Mouse (Mus musculus): ENCODE results near the gene Cnga1. TPM values are rescaled to one million over a fixed set of nuclear protein-coding genes. Genes with fewer than 3 reads are reported as not detected.
"Not testable (repeated sequence)": the region's sequence is repeated elsewhere in the genome, so short reads cannot be mapped to it uniquely, and the experiment has no call there.

Cnga1 gene
- polyA plus RNA-seq, 1 experiment from 2014 or later: not detected

- Histone ChIP-seq H3K9me3 (ENCODE audit: control insufficient read depth, low read length) (no peaks in the 10 kb centered on the region), H3K36me3 (replicated peaks; ENCODE audit: control insufficient read depth, insufficient read depth) (no peaks in the 10 kb centered on the region), H3K9ac (no peak overlapping the region), H3K4me2 (replicated peaks) (no peak overlapping the region), H3K27me3 (ENCODE audit: control insufficient read depth, insufficient read depth, low read length) (no peaks in the 10 kb centered on the region), H3K4me1 (replicated peaks; ENCODE audit: control insufficient read depth, insufficient read depth, low read length) (no peaks in the 10 kb centered on the region), H3K27ac (no peak overlapping the region), H3K4me3 (replicated peaks; ENCODE audit: low read length) (no peak overlapping the region)
- DNase-seq (ENCODE audit: low spot score) (no peak), ATAC-seq (ENCODE audit: low FRiP score) (no peak)
- 90% methylated on average over 4 of the region's 4 CpGs for WGBS
These were observed 26.7 kb downstream of the Cnga1 start for GRCm38 (mm10) chr5:72617413-72617812.

DNA sequence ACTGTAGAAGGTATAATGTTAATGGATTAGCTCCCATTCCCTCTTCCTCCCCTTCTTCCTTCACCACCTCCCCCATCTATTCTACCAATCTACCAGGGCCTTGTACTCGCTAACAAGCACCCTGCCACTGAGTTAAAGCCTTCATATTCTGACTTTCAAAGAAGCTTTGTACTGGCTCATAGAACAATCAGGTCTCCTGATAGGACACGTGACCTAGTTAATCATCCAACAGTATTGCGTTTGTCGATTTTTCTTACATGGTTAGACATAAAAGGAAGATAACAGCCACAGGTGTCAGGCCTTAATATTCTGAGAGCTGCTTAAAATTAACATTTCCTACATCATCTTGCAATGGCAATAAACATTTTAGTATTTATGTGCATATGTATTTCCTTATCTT, 40.9 kb downstream of the Cnga1 start:
- Histone ChIP-seq H3K27ac (no peak overlapping the region), H3K4me1 (replicated peaks; ENCODE audit: control insufficient read depth, insufficient read depth, low read length) (no peaks in the 10 kb centered on the region), H3K9me3 (ENCODE audit: control insufficient read depth, low read length) (no peaks in the 10 kb centered on the region), H3K4me2 (replicated peaks) (no peak overlapping the region), H3K36me3 (replicated peaks; ENCODE audit: control insufficient read depth, insufficient read depth) (no peaks in the 10 kb centered on the region), H3K4me3 (replicated peaks; ENCODE audit: low read length) (no peak overlapping the region), H3K27me3 (ENCODE audit: control insufficient read depth, insufficient read depth, low read length) (no peaks in the 10 kb centered on the region), H3K9ac (no peak overlapping the region)
- no peak for DNase-seq (ENCODE audit: low spot score)
- WGBS: 91% methylated on average over 4 of the region's 4 CpGs
- no peak for ATAC-seq (ENCODE audit: low FRiP score)

GRCm38 (mm10) chr5:72601006-72601405, 43.1 kb downstream of the Cnga1 start:
- no peak overlapping the region for H3K4me3 ChIP-seq (replicated peaks; ENCODE audit: low read length)
- DNase-seq (ENCODE audit: low spot score) (peak; percentile 28), ATAC-seq (ENCODE audit: low FRiP score) (no peak)
- H3K9ac ChIP-seq: no peak overlapping the region
- no peaks in the 10 kb centered on the region for H3K4me1 ChIP-seq (replicated peaks; ENCODE audit: control insufficient read depth, insufficient read depth, low read length)
- H3K36me3 ChIP-seq (replicated peaks; ENCODE audit: control insufficient read depth, insufficient read depth): no peaks in the 10 kb centered on the region
- H3K27ac ChIP-seq: no peak overlapping the region
- no peak overlapping the region for H3K4me2 ChIP-seq (replicated peaks)
- WGBS: 11% methylated on average over 5 of the region's 5 CpGs
- no peaks in the 10 kb centered on the region for H3K27me3 ChIP-seq (ENCODE audit: control insufficient read depth, insufficient read depth, low read length)
- H3K9me3 ChIP-seq (ENCODE audit: control insufficient read depth, low read length): no peaks in the 10 kb centered on the region

GRCm38 (mm10) chr5:72587192-72587681, 56.8 kb downstream of the Cnga1 start, which contains the start of gene Gm5868:
Gm5868 (minus strand) TSS chr5:72587551.
- Histone ChIP-seq H3K9ac (peak within 1 kb of the TSS; percentile 31; the same call in 1 of the 2 replicates), H3K4me1 (replicated peaks; ENCODE audit: control insufficient read depth, insufficient read depth, low read length) (no peaks in the 10 kb centered on the region), H3K27me3 (ENCODE audit: control insufficient read depth, insufficient read depth, low read length) (0 out of 2 replicates have a peak, but pooled peaks cover 5% of the 10 kb centered on the region), H3K4me2 (replicated peaks) (peak within 1 kb of the TSS; percentile 56), H3K36me3 (replicated peaks; ENCODE audit: control insufficient read depth, insufficient read depth) (no peaks in the 10 kb centered on the region), H3K4me3 (replicated peaks; ENCODE audit: low read length) (peak within 1 kb of the TSS; percentile 36), H3K27ac (no peak within 1 kb of the TSS), H3K9me3 (ENCODE audit: control insufficient read depth, low read length) (no peaks in the 10 kb centered on the region)
- 2% methylated on average over 38 of the region's 38 CpGs for WGBS
- DNase-seq (ENCODE audit: low spot score) (no peak), ATAC-seq (ENCODE audit: low FRiP score) (peak; percentile 87)

DNA sequence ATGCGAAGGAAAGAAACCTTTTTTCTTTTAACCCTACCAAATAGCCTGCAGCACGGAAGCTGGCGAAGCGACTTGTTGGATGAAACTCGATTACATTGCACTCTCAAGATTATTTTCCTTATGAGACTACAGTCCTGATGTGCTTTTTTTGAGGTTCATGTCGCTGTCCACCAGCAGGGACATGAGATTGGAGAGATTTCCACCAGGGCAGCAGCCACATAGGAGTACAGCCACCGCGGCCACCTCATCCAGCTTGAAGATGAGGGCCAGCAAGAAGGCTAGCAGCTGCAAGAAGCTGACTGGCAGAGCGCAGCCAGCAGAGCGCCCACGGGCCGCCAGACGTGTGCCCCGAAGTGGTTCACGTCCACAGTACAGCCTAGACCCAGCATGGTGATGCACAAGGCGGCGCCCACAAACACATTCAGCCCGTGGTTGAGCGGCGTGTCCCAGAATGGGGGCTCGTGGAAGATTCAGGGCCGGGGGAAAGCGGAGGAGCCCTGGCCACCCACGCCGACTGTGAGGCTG, 57.3 kb downstream of the Cnga1 start:
- H3K27ac ChIP-seq; H3K27me3 ChIP-seq (ENCODE audit: control insufficient read depth, insufficient read depth, low read length); H3K9me3 ChIP-seq (ENCODE audit: control insufficient read depth, low read length); H3K4me1 ChIP-seq (replicated peaks; ENCODE audit: control insufficient read depth, insufficient read depth, low read length); H3K36me3 ChIP-seq (replicated peaks; ENCODE audit: control insufficient read depth, insufficient read depth); DNase-seq (ENCODE audit: low spot score): not testable (repeated sequence)
- Histone ChIP-seq H3K4me2 (replicated peaks) (peak overlapping the region; percentile 56), H3K4me3 (replicated peaks; ENCODE audit: low read length) (peak overlapping the region; percentile 36), H3K9ac (peak overlapping the region; percentile 31; the same call in 1 of the 2 replicates)
- peak; percentile 36; the same call in 1 of the 2 replicates for ATAC-seq (ENCODE audit: low FRiP score)
- WGBS: 46% methylated on average over 25 of the region's 25 CpGs

GRCm38 (mm10) chr5:72586122-72586521, 58.0 kb downstream of the Cnga1 start:
- H3K36me3 ChIP-seq (replicated peaks; ENCODE audit: control insufficient read depth, insufficient read depth); DNase-seq (ENCODE audit: low spot score); H3K27me3 ChIP-seq (ENCODE audit: control insufficient read depth, insufficient read depth, low read length); ATAC-seq (ENCODE audit: low FRiP score); H3K9ac ChIP-seq; H3K4me3 ChIP-seq (replicated peaks; ENCODE audit: low read length); H3K4me2 ChIP-seq (replicated peaks); H3K9me3 ChIP-seq (ENCODE audit: control insufficient read depth, low read length); H3K27ac ChIP-seq; H3K4me1 ChIP-seq (replicated peaks; ENCODE audit: control insufficient read depth, insufficient read depth, low read length): not testable (repeated sequence)
- 63% methylated on average over 7 of the region's 7 CpGs for WGBS

- not testable (repeated sequence) for H3K4me1 ChIP-seq (replicated peaks; ENCODE audit: control insufficient read depth, insufficient read depth, low read length); H3K27me3 ChIP-seq (ENCODE audit: control insufficient read depth, insufficient read depth, low read length); H3K9me3 ChIP-seq (ENCODE audit: control insufficient read depth, low read length); H3K36me3 ChIP-seq (replicated peaks; ENCODE audit: control insufficient read depth, insufficient read depth); DNase-seq (ENCODE audit: low spot score); H3K27ac ChIP-seq
- peak within 1 kb of the TSS; percentile 54 for H3K4me2 ChIP-seq (replicated peaks)
- peak within 1 kb of the TSS; percentile 35 for H3K9ac ChIP-seq
- peak; percentile 67; the same call in 1 of the 2 replicates for ATAC-seq (ENCODE audit: low FRiP score)
- 12% methylated on average over 16 of the region's 21 CpGs for WGBS
- H3K4me3 ChIP-seq (replicated peaks; ENCODE audit: low read length): peak within 1 kb of the TSS; percentile 30
These were observed 63.1 kb downstream of the Cnga1 start, which contains the start of gene Zar1 for GRCm38 (mm10) chr5:72580970-72581332. Zar1 (minus strand) TSS chr5:72581254.

- H3K9ac ChIP-seq: peak overlapping the region; percentile 35
- H3K4me1 ChIP-seq (replicated peaks; ENCODE audit: control insufficient read depth, insufficient read depth, low read length); H3K36me3 ChIP-seq (replicated peaks; ENCODE audit: control insufficient read depth, insufficient read depth); H3K27me3 ChIP-seq (ENCODE audit: control insufficient read depth, insufficient read depth, low read length); H3K27ac ChIP-seq; DNase-seq (ENCODE audit: low spot score); H3K9me3 ChIP-seq (ENCODE audit: control insufficient read depth, low read length): not testable (repeated sequence)
- peak overlapping the region; percentile 54 for H3K4me2 ChIP-seq (replicated peaks)
- 3% methylated on average over 55 of the region's 73 CpGs for WGBS
- peak; percentile 70 for ATAC-seq (ENCODE audit: low FRiP score)
- H3K4me3 ChIP-seq (replicated peaks; ENCODE audit: low read length): peak overlapping the region; percentile 30
These were observed 63.7 kb downstream of the Cnga1 start for GRCm38 (mm10) chr5:72580088-72580969.

DNA sequence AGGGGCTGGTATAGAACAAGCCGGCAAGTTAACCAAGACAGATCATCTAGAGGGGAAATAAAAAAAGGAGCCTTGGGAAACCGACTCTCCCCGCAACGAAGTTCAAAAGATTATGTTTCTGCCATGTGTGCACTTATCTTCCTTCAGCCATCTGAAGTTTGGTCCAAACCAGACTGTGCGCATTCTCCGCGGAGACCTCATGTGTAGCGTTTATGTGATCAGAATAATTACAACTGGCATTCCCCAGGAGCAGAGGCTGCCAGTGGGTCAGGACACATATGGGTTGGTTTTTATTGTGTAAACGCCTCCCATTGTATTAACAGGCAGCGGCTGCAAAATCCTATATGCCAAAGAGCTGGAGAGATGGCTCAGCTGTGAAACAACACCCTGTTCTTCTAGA, 64.5 kb downstream of the Cnga1 start:
- H3K4me2 ChIP-seq (replicated peaks): peak overlapping the region; percentile 54; the same call in 1 of the 2 replicates
- not testable (repeated sequence) for H3K36me3 ChIP-seq (replicated peaks; ENCODE audit: control insufficient read depth, insufficient read depth); H3K4me1 ChIP-seq (replicated peaks; ENCODE audit: control insufficient read depth, insufficient read depth, low read length); H3K27ac ChIP-seq; H3K27me3 ChIP-seq (ENCODE audit: control insufficient read depth, insufficient read depth, low read length); ATAC-seq (ENCODE audit: low FRiP score); DNase-seq (ENCODE audit: low spot score); H3K9me3 ChIP-seq (ENCODE audit: control insufficient read depth, low read length); H3K9ac ChIP-seq; H3K4me3 ChIP-seq (replicated peaks; ENCODE audit: low read length)
- 25% methylated on average over 10 of the region's 10 CpGs for WGBS

All from hindbrain, embryonic 14.5 days (tissue).